ENCODE assay signal across 10 mouse cellular contexts in genomic region chr15:80009421-80010181, GRCm38 (mm10). TPM values are rescaled to one million over a fixed set of nuclear protein-coding genes. Genes with fewer than 3 reads are reported as not detected.
DNase-seq lines count a peak whose midpoint lies in the region; ATAC-seq and TF ChIP-seq lines count a peak whose summit lies in the region.
"Had no signal": no experiment of that assay in that cellular context is flagged by ENCODE, and none has a peak within 500 bp of the region (broad histone marks: within the 10 kb centered on the region; RNA-seq: fewer than 3 reads in every experiment).

No protein-coding gene starts in this region.

- peaks cover 41% of the 10 kb centered on the region for H3K27me3 ChIP-seq in kidney, embryonic 14.5 days (ENCODE audit: control insufficient read depth, insufficient read depth, low read length)
- H3K27me3 ChIP-seq in myocyte (ENCODE audit: control insufficient read depth, insufficient read depth, insufficient read length): no peaks in the 10 kb centered on the region

- peaks cover 76% of the 10 kb centered on the region for H3K79me2 ChIP-seq in myocyte (ENCODE audit: control insufficient read depth, insufficient read depth)

- TF ChIP-seq POLR2A in myocyte (IDR thresholded peaks at IDR 0.05; ENCODE audit: insufficient read length, low read depth): no peak

- WGBS in kidney, embryonic 14.5 days: 45% methylated on average over 12 of the region's 12 CpGs

- no peaks in the 10 kb centered on the region for H3K9me3 ChIP-seq in kidney, embryonic 14.5 days (ENCODE audit: control insufficient read depth, low read length)
- H3K9me3 ChIP-seq: heart, embryonic 13.5 days; liver, embryonic 13.5 days had no signal

- no peak overlapping the region for H3K4me3 ChIP-seq in kidney, embryonic 14.5 days (ENCODE audit: low read length)
- peak overlapping the region; percentile 92 for H3K4me3 ChIP-seq in brown adipose tissue, adult 24 weeks (ENCODE audit: insufficient read depth, low read depth, low read length)
- no peak overlapping the region for H3K4me3 ChIP-seq in myocyte
- H3K4me3 ChIP-seq: liver, embryonic 13.5 days had no signal

- peaks cover 30% of the 10 kb centered on the region; the same call in 1 of the 2 replicates for H3K4me1 ChIP-seq in kidney, embryonic 14.5 days (ENCODE audit: control insufficient read depth, insufficient read depth, low read length)
- peaks cover 8% of the 10 kb centered on the region; the same call in 1 of the 2 replicates for H3K4me1 ChIP-seq in brown adipose tissue, adult 24 weeks (ENCODE audit: control insufficient read depth, insufficient read depth, insufficient read length, low read length)

- ATAC-seq in kidney, embryonic 14.5 days (ENCODE audit: low FRiP score, low TSS enrichment): no peak
- no peak for ATAC-seq in erythroblast, adult 5-6 weeks (replicated peaks; ENCODE audit: low FRiP score, poor library complexity, severe bottlenecking)

- no peak overlapping the region for H3ac ChIP-seq in myocyte (ENCODE audit: control insufficient read depth, insufficient read length)

- no peaks in the 10 kb centered on the region for H3K36me3 ChIP-seq in kidney, embryonic 14.5 days (ENCODE audit: control insufficient read depth, insufficient read depth, low read length)
- no peaks in the 10 kb centered on the region for H3K36me3 ChIP-seq in myocyte (ENCODE audit: control insufficient read depth, insufficient read depth)
- H3K36me3 ChIP-seq: heart, embryonic 13.5 days; liver, embryonic 13.5 days had no signal

- H3K9ac ChIP-seq in kidney, embryonic 14.5 days (ENCODE audit: low read depth, low read length): no peak overlapping the region
- H3K9ac ChIP-seq: liver, embryonic 13.5 days had no signal

- no peak overlapping the region for H3K4me2 ChIP-seq in kidney, embryonic 14.5 days (replicated peaks; ENCODE audit: low read depth, low read length)
- peak overlapping the region; percentile 15 for H3K4me2 ChIP-seq in myocyte (ENCODE audit: low read depth)
- H3K4me2 ChIP-seq: liver, embryonic 13.5 days had no signal

- DNase-seq in kidney, adult 18-20 months: peak; percentile 47
- peak; percentile 52 for DNase-seq in 3134 (ENCODE audit: extremely low read depth, insufficient read length, low spot score)
- no peak for DNase-seq in urinary bladder, postnatal 36 days (ENCODE audit: low spot score in 2 of 2)
- DNase-seq: adrenal gland, postnatal 14 days; liver, embryonic 13.5 days had no signal

- no peak overlapping the region for H3K27ac ChIP-seq in kidney, embryonic 14.5 days (ENCODE audit: low read depth, low read length)
- H3K27ac ChIP-seq in brown adipose tissue, adult 24 weeks (replicated peaks; ENCODE audit: low read depth, low read length): 0 out of 2 replicates have a peak overlapping the region, but pooled peaks have one; percentile 7
- H3K27ac ChIP-seq: heart, embryonic 13.5 days; liver, embryonic 13.5 days had no signal

TF ChIP-seq in myocyte, 11 proteins besides CTCF, POLR2A, EP300 and RAD21:
- TF ChIP-seq CEBPB (IDR thresholded peaks at IDR 0.05; ENCODE audit: insufficient read depth, poor library complexity, severe bottlenecking) (no peak), SRF (IDR thresholded peaks at IDR 0.05; ENCODE audit: control insufficient read depth, insufficient read length, low read depth) (no peak), TCF3 (IDR thresholded peaks at IDR 0.05; ENCODE audit: insufficient read length, low read depth) (no peak), MYOG (IDR thresholded peaks at IDR 0.05; ENCODE audit: control insufficient read depth in 1 of 3, insufficient read depth in 1 of 3, insufficient read length in 2 of 3, low read depth in 2 of 3) (peak in 1 of 3 experiments; percentile 59), MYOD1 (IDR thresholded peaks at IDR 0.05; ENCODE audit: control insufficient read depth in 1 of 3, insufficient read length in 2 of 3, low read depth in 2 of 3) (peak in 2 of 3 experiments; percentile 38 to 86)
TF ChIP-seq in myocyte: peak in this region for 2.

RNA-seq across cellular contexts. Expression of gene Pdgfb, which starts 5.2 kb away (rescaled TPM):
- 5.0 and 5.8 TPM in 2 replicates for polyA plus RNA-seq in kidney, embryonic 14.5 days (2014; fragmentation: Nextera tagmentation; extraction: Ambion mirVana)
- 9.8 and 13.0 TPM in 2 replicates for polyA plus RNA-seq in brown adipose tissue, adult 24 weeks (2012; ENCODE audit: insufficient read depth, insufficient read length, missing spikeins)
- 21.7 TPM for polyA plus RNA-seq in myocyte (2012; fragmentation: generic; extraction: Trizol)
- not detected in 2 replicates for total RNA-seq in erythroblast, adult 5-6 weeks (2015; ENCODE audit: low replicate concordance)
- 0.42 and 0.94 TPM in 2 replicates for total RNA-seq in erythroblast, adult 5-6 weeks (2017; ENCODE audit: low replicate concordance)

RNA-seq across cellular contexts. Expression of gene Cbx7, which starts 38.7 kb away (rescaled TPM):
- 1.5 and 2.0 TPM in 2 replicates for polyA plus RNA-seq in kidney, embryonic 14.5 days (2014; fragmentation: Nextera tagmentation; extraction: Ambion mirVana)
- polyA plus RNA-seq in brown adipose tissue, adult 24 weeks (2012; ENCODE audit: insufficient read depth, insufficient read length, missing spikeins): 6.8 and 7.1 TPM in 2 replicates
- polyA plus RNA-seq in myocyte (2012; fragmentation: generic; extraction: Trizol): 4.7 TPM
- 2.1 and 6.9 TPM in 2 replicates for total RNA-seq in erythroblast, adult 5-6 weeks (2015; ENCODE audit: low replicate concordance)
- 4.5 and 6.4 TPM in 2 replicates for total RNA-seq in erythroblast, adult 5-6 weeks (2017; ENCODE audit: low replicate concordance)

Comparison
In these comparisons a context has a peak if more than half of its experiments do, and no peak if none do; other contexts are left out.
1. DNase-seq: peak in kidney, adult 18-20 months (single experiment) and 3134 (single experiment); none in urinary bladder, postnatal 36 days (0 of 2).